Mouse (Mus musculus) limb, embryonic 14.5 days (tissue): ENCODE data around the gene Epha10. TPM values are rescaled to one million over a fixed set of nuclear protein-coding genes. Genes with fewer than 3 reads are reported as not detected.

Experiments used
- ATAC-seq: fragments of 200-750 bp; cut with Nextera tagmentation; 2 replicates; pipeline ENCODE4 v1.8.0; 2017; ENCODE audit warnings: low read depth, moderate number of reproducible peaks, moderate TSS enrichment; ENCODE audit not compliant: low FRiP score
- DNase-seq: peaks from one replicate; pipeline ENCODE4 v3.0.0-alpha.2; 2015; ENCODE audit warnings: low spot score
- H3K27ac ChIP-seq: fragments of 300-500 bp; sonication (generic); replicated peaks from 2 replicates; pipeline ENCODE4 v1.5.1; 2014; ENCODE audit warnings: low read depth, mild to moderate bottlenecking, low read length, moderate library complexity, mixed read lengths
- H3K27me3 ChIP-seq: fragments of 300-500 bp; sonication (generic); 2 replicates; pipeline ENCODE4 v1.6.1; 2014; ENCODE audit warnings: low read length, mixed read lengths; ENCODE audit not compliant: control insufficient read depth, insufficient read depth
- H3K36me3 ChIP-seq: fragments of 300-500 bp; sonication (generic); 2 replicates; pipeline ENCODE4 v1.6.1; 2014; ENCODE audit warnings: mild to moderate bottlenecking, low read length, moderate library complexity, mixed read lengths; ENCODE audit not compliant: control insufficient read depth, insufficient read depth
- H3K4me1 ChIP-seq: fragments of 300-500 bp; sonication (generic); 2 replicates; pipeline ENCODE4 v1.6.1; 2014; ENCODE audit warnings: antibody characterized with exemption, low read length, mixed read lengths; ENCODE audit not compliant: control insufficient read depth, insufficient read depth
- H3K4me2 ChIP-seq: fragments of 300-500 bp; sonication (generic); replicated peaks from 2 replicates; pipeline ENCODE4 v1.6.1; 2014; ENCODE audit warnings: low read depth, mild to moderate bottlenecking, low read length, moderate library complexity; ENCODE audit not compliant: severe bottlenecking
- H3K4me3 ChIP-seq: fragments of 300-500 bp; sonication (generic); replicated peaks from 2 replicates; pipeline ENCODE4 v1.5.1; 2014; ENCODE audit warnings: low read length
- H3K9ac ChIP-seq: fragments of 300-500 bp; sonication (generic); 2 replicates; pipeline ENCODE4 v1.6.1; 2014; ENCODE audit warnings: mild to moderate bottlenecking, low read depth, low read length, moderate library complexity; ENCODE audit not compliant: severe bottlenecking
- H3K9me3 ChIP-seq: fragments of 300-500 bp; sonication (generic); 2 replicates; pipeline ENCODE4 v1.6.1; 2016; ENCODE audit warnings: low read length; ENCODE audit not compliant: control insufficient read depth
- POLR2A ChIP-seq: fragments of 200-500 bp; IDR thresholded peaks from 2 replicates; pipeline ENCODE4 v1.8.0; 2012; ENCODE audit warnings: inconsistent platforms, mild to moderate bottlenecking, moderate library complexity, borderline replicate concordance; ENCODE audit not compliant: insufficient read depth, insufficient read length; ENCODE audit errors: extremely low read depth
- WGBS: fragments of 180-500 bp; shearing (Covaris S2); extraction: QIAGEN DNeasy Blood & Tissue Kit; methylation state at CpG from one replicate; pipeline ENCODE4 v1.1.7; 2014; 5-methylcytosine and 5-hydroxymethylcytosine counted together
- polyA plus RNA-seq, 2 experiments: library from polyadenylated mRNA; depleted of rRNA in 1 of 2; stranded (reverse) in 1 of 2; unstranded in 1 of 2; fragments of >200 nt; fragmentation: Nextera tagmentation in 1 of 2; extraction: Ambion mirVana in 1 of 2; gene quantifications; 2 replicates each; pipeline versions ENCODE4 v1.2.1 to v1.2.3; 2012 to 2014

Gene Epha10
- polyA plus RNA-seq, 2 experiments = 0.21 TPM; not detected in 1

GRCm38 (mm10) chr4:124882151-124882729 lies 1.5 kb downstream of the Epha10 start:
- H3K9me3 ChIP-seq = no peaks in the 10 kb centered on the region
- peaks cover 51% of the 10 kb centered on the region for H3K27me3 ChIP-seq
- no peak for TF ChIP-seq POLR2A
- no peak overlapping the region for H3K4me2 ChIP-seq
- WGBS = 1% methylated on average over 37 of the region's 37 CpGs
- ATAC-seq (0 out of 2 replicates have a peak, but pooled peaks have one; percentile 50), DNase-seq (peak; percentile 44)
- no peak overlapping the region for H3K9ac ChIP-seq
- no peak overlapping the region for H3K4me3 ChIP-seq
- no peak overlapping the region for H3K27ac ChIP-seq
- H3K36me3 ChIP-seq = no peaks in the 10 kb centered on the region
- 0 out of 2 replicates have a peak, but pooled peaks cover 7% of the 10 kb centered on the region for H3K4me1 ChIP-seq

- WGBS = 71% methylated on average over 7 of the region's 7 CpGs
- Histone ChIP-seq H3K9me3 (no peaks in the 10 kb centered on the region), H3K9ac (no peak overlapping the region), H3K27me3 (peaks cover 25% of the 10 kb centered on the region), H3K4me3 (no peak overlapping the region), H3K4me1 (no peaks in the 10 kb centered on the region), H3K4me2 (no peak overlapping the region), H3K27ac (no peak overlapping the region), H3K36me3 (no peaks in the 10 kb centered on the region)
- DNase-seq = no peak
- no peak for ATAC-seq
- no peak for TF ChIP-seq POLR2A
Measured at GRCm38 (mm10) chr4:124888702-124889101, 8.0 kb downstream of the Epha10 start.

GRCm38 (mm10) chr4:124889935-124890334 lies 9.2 kb downstream of the Epha10 start:
- no peak for TF ChIP-seq POLR2A
- Histone ChIP-seq H3K4me3 (no peak overlapping the region), H3K9me3 (no peaks in the 10 kb centered on the region), H3K9ac (no peak overlapping the region), H3K27me3 (peaks cover 29% of the 10 kb centered on the region), H3K4me2 (no peak overlapping the region), H3K27ac (no peak overlapping the region), H3K36me3 (no peaks in the 10 kb centered on the region), H3K4me1 (no peaks in the 10 kb centered on the region)
- WGBS = 88% methylated on average over 2 of the region's 2 CpGs
- no peak for ATAC-seq
- no peak for DNase-seq

GRCm38 (mm10) chr4:124890831-124891230 lies 10.1 kb downstream of the Epha10 start:
- Histone ChIP-seq H3K4me2 (no peak overlapping the region), H3K9me3 (no peaks in the 10 kb centered on the region), H3K4me1 (no peaks in the 10 kb centered on the region), H3K36me3 (no peaks in the 10 kb centered on the region), H3K27ac (no peak overlapping the region), H3K27me3 (peaks cover 33% of the 10 kb centered on the region), H3K4me3 (no peak overlapping the region), H3K9ac (no peak overlapping the region)
- ATAC-seq (no peak), DNase-seq (no peak)
- 58% methylated on average over 5 of the region's 5 CpGs for WGBS
- TF ChIP-seq POLR2A = no peak

DNA sequence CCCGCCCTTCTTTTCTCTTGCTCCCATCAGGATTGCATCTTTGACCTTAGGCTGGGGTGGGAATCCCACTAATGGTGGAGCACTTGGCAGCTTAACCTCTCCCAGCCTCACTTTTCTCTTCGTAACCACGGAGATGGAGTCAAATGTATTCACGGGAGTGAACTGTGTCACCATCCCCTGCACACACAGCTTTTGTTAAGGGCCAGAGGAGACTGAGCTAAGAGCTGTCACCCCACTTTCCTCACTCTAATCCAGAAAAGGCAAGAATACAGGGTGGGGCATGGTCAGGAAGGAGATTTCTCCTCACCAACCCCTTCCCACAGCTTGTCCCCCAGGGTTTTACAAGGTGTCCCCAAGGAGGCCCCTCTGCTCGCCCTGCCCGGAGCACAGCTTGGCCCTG lies 13.1 kb downstream of the Epha10 start:
- WGBS = 40% methylated on average over 6 of the region's 6 CpGs
- no peaks in the 10 kb centered on the region for H3K4me1 ChIP-seq
- no peak for TF ChIP-seq POLR2A
- DNase-seq (no peak), ATAC-seq (no peak)
- H3K36me3 ChIP-seq = no peaks in the 10 kb centered on the region
- no peaks in the 10 kb centered on the region for H3K9me3 ChIP-seq
- peaks cover 46% of the 10 kb centered on the region for H3K27me3 ChIP-seq
- no peak overlapping the region for H3K4me2 ChIP-seq
- H3K9ac ChIP-seq = no peak overlapping the region
- no peak overlapping the region for H3K4me3 ChIP-seq
- H3K27ac ChIP-seq = no peak overlapping the region
